Mouse (Mus musculus) midbrain, embryonic 16.5 days (tissue): Measurements from ENCODE around the gene Cobl. TPM values are rescaled to one million over a fixed set of nuclear protein-coding genes. Genes with fewer than 3 reads are reported as not detected.

Experiments
- ATAC-seq: fragments of 200-750 bp; cut with Nextera tagmentation; 2 replicates; pipeline ENCODE4 v1.8.0; 2017; ENCODE audit warnings: moderate TSS enrichment
- H3K27ac ChIP-seq: fragments of 300-500 bp; sonication (generic); 2 replicates; pipeline ENCODE4 v1.5.1; 2014; ENCODE audit warnings: mild to moderate bottlenecking, low read length, mixed read lengths
- H3K27me3 ChIP-seq: fragments of 300-500 bp; sonication (generic); 2 replicates; pipeline ENCODE4 v1.6.1; 2014; ENCODE audit warnings: low read depth, low read length, mixed read lengths; ENCODE audit not compliant: control insufficient read depth, insufficient read depth
- H3K36me3 ChIP-seq: fragments of 300-500 bp; sonication (generic); 2 replicates; pipeline ENCODE4 v1.6.1; 2014; ENCODE audit warnings: mild to moderate bottlenecking, low read length, moderate library complexity, mixed read lengths; ENCODE audit not compliant: control insufficient read depth, insufficient read depth
- H3K4me1 ChIP-seq: fragments of 300-500 bp; sonication (generic); 2 replicates; pipeline ENCODE4 v1.6.1; 2014; ENCODE audit warnings: mild to moderate bottlenecking, low read length, mixed read lengths; ENCODE audit not compliant: control insufficient read depth, insufficient read depth
- H3K4me2 ChIP-seq: fragments of 300-500 bp; sonication (generic); 2 replicates; pipeline ENCODE4 v1.6.1; 2014; ENCODE audit warnings: mild to moderate bottlenecking, low read length, mixed read lengths
- H3K4me3 ChIP-seq: fragments of 300-500 bp; sonication (generic); 2 replicates; pipeline ENCODE4 v1.5.1; 2014; ENCODE audit warnings: low read depth, mild to moderate bottlenecking, low read length, moderate library complexity, mixed read lengths
- H3K9ac ChIP-seq: fragments of 300-500 bp; sonication (generic); 2 replicates; pipeline ENCODE4 v1.6.1; 2014; ENCODE audit warnings: low read depth, low read length, mixed read lengths
- H3K9me3 ChIP-seq: fragments of 300-500 bp; sonication (generic); replicated peaks from 2 replicates; pipeline ENCODE4 v1.6.1; 2014; ENCODE audit warnings: mild to moderate bottlenecking, low read length, mixed read lengths; ENCODE audit not compliant: control insufficient read depth, poor library complexity, severe bottlenecking
- WGBS: fragments of 180-500 bp; shearing (Covaris S2); extraction: QIAGEN DNeasy Blood & Tissue Kit; methylation state at CpG from one replicate; pipeline ENCODE4 v1.1.7; 2014; 5-methylcytosine and 5-hydroxymethylcytosine counted together
- polyA plus RNA-seq: library from polyadenylated mRNA; unstranded; fragments of >200 nt; fragmentation: Nextera tagmentation; extraction: Ambion mirVana; gene quantifications from 2 replicates; pipeline ENCODE4 v1.2.1, GENCODE M21; 2015

Gene Cobl
- polyA plus RNA-seq, 1 experiment from 2014 or later: 18.3 TPM

DNA sequence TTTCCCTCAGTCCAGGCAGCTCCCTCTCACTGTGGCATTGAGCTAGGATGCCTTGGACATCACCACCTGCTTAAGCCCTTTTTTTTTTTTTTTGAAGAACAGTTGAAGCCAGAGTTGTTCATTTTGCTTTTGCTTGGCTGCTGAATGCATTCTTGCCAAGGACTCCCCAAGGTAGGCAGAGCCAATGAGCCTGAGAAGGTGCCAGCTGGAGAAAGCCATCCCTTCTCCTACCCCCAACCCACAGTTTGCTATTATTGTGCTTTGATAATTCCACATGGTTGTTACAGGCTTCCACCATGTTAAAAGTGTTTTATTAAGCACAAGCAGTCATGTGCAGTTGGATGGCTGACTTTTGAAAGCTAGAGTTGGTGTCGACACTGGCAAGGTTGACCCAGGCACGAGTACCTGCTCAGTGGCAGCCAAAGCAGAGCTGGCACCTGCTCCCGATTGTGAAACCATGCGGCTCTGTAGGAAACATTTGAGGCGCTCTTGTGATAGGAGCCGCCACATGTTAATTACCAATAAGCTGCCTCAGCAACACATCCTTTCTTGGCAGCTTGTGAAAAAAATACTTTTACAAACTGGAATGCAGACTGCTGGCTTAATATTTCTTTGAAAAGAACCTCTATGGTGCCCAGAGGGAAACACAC, 265.9 kb downstream of the Cobl start:
- Histone ChIP-seq H3K36me3 (no peaks in the 10 kb centered on the region), H3K4me3 (no peak overlapping the region), H3K9me3 (no peaks in the 10 kb centered on the region), H3K4me1 (no peaks in the 10 kb centered on the region), H3K9ac (no peak overlapping the region), H3K4me2 (no peak overlapping the region), H3K27me3 (no peaks in the 10 kb centered on the region), H3K27ac (no peak overlapping the region)
- WGBS: 82% methylated on average over 6 of the region's 6 CpGs
- ATAC-seq: no peak

DNA sequence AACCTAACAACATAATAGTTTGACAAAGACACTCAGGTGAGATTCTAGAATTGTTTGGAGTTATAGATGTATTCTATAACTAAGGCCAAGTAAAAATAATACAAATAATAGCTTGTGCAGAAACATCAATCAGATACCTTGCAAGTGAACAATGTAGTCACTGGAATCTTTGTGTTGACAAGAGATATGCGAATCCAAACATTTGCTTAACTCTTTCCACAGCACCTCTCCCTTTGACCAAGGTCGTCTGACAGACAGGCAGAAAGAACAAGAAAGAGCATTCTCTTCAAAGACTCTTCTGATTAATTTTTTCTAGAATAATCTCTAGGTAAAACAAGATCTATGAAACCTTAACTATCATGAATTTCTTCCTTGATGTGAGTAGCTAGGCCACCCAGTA, 266.7 kb downstream of the Cobl start:
- H3K9ac ChIP-seq: no peak overlapping the region
- no peak overlapping the region for H3K4me3 ChIP-seq
- ATAC-seq: no peak
- 79% methylated on average over 2 of the region's 2 CpGs for WGBS
- H3K27ac ChIP-seq: no peak overlapping the region
- H3K4me1 ChIP-seq: no peaks in the 10 kb centered on the region
- no peaks in the 10 kb centered on the region for H3K27me3 ChIP-seq
- no peak overlapping the region for H3K4me2 ChIP-seq
- no peaks in the 10 kb centered on the region for H3K36me3 ChIP-seq
- H3K9me3 ChIP-seq: no peaks in the 10 kb centered on the region

DNA sequence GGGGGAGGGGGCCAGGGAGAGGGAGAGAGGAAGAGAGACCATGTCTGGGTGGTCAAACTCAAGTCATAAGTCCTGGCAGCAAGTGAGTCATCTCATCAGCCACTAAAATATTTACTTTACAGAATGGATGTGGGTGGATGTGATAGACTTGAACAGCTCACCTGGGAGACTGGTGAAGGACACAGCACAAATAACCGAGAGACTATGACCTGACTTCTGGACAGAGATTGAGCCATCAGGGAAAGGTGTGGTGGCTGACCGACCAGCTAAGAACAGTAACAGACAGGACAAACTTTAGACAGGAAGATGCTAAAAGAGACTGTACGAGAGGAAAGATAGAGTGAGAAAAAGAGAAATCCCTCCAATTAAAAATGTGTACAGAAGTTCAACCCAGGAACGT, 267.2 kb downstream of the Cobl start:
- no peak for ATAC-seq
- no peak overlapping the region for H3K9ac ChIP-seq
- WGBS: 88% methylated on average over 4 of the region's 4 CpGs
- H3K4me2 ChIP-seq: no peak overlapping the region
- no peaks in the 10 kb centered on the region for H3K9me3 ChIP-seq
- no peaks in the 10 kb centered on the region for H3K4me1 ChIP-seq
- H3K27me3 ChIP-seq: no peaks in the 10 kb centered on the region
- H3K36me3 ChIP-seq: no peaks in the 10 kb centered on the region
- no peak overlapping the region for H3K4me3 ChIP-seq
- H3K27ac ChIP-seq: no peak overlapping the region

DNA sequence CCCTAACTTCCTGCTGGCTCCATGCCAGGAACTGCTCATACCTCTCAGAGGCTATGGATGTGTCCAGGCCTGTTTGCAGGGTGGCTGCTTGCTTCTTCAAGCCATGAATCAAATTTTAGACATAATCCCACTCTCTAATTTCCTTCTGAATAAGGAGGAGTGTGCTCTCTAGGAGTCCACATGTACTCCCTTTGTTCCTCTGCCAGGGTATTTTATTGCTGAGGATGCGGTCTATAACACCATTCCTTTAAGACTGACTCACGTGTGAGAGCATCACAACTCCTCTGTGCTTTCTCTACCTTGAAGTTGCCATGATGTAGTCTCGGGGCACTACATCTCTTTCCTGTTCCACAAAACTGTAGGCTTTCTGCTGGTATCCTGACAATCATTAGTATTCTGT, 269.4 kb downstream of the Cobl start:
- Histone ChIP-seq H3K27ac (no peak overlapping the region), H3K4me2 (no peak overlapping the region), H3K27me3 (no peaks in the 10 kb centered on the region), H3K9ac (no peak overlapping the region), H3K4me1 (no peaks in the 10 kb centered on the region), H3K9me3 (no peaks in the 10 kb centered on the region), H3K4me3 (no peak overlapping the region), H3K36me3 (no peaks in the 10 kb centered on the region)
- ATAC-seq: no peak
- 83% methylated on average over 3 of the region's 3 CpGs for WGBS

DNA sequence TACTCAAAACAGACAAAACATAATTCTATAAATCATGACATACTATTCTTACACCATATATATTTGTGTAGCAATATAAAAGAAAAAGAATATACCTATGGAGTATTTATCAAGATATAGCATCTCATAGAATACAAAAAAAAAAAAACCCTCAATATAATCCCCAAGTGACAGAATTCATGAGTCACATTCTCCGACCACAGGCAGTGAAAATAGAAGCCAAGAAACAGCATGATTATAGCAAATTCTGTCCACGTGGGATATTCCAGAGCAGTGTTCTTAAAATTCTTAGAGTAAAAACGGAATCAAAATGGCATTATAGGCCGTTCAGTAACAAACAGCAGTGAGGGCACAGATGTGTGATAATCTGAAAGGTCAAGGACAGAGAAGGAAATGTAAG, 271.4 kb downstream of the Cobl start:
- H3K4me3 ChIP-seq: no peak overlapping the region
- no peak overlapping the region for H3K9ac ChIP-seq
- 70% methylated on average over 4 of the region's 4 CpGs for WGBS
- no peaks in the 10 kb centered on the region for H3K27me3 ChIP-seq
- H3K4me2 ChIP-seq: no peak overlapping the region
- H3K4me1 ChIP-seq: no peaks in the 10 kb centered on the region
- ATAC-seq: no peak
- no peaks in the 10 kb centered on the region for H3K9me3 ChIP-seq
- no peak overlapping the region for H3K27ac ChIP-seq
- no peaks in the 10 kb centered on the region for H3K36me3 ChIP-seq

DNA sequence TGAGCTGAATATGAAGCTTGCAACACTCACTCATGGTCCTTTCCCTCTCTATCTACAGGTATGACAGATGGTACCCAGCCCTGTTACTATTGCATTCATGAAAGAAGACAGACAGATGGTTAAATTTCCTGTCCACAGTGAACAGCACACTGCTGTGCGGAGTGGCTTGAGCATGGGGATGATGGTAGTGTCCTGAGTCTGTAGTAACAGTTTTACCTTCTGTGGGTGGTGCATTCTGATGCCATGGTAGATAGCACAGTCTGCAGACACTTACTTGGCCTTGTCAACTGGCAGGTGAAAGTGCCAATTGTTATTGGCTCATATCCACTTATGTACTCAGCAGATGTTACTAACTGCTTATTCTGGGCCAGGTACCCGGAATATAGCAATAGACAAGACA, 273.4 kb downstream of the Cobl start:
- Histone ChIP-seq H3K27me3 (no peaks in the 10 kb centered on the region), H3K9ac (no peak overlapping the region), H3K4me2 (no peak overlapping the region), H3K36me3 (no peaks in the 10 kb centered on the region), H3K4me1 (no peaks in the 10 kb centered on the region), H3K4me3 (no peak overlapping the region), H3K9me3 (no peaks in the 10 kb centered on the region), H3K27ac (no peak overlapping the region)
- WGBS: 88% methylated on average over 2 of the region's 2 CpGs
- ATAC-seq: no peak

DNA sequence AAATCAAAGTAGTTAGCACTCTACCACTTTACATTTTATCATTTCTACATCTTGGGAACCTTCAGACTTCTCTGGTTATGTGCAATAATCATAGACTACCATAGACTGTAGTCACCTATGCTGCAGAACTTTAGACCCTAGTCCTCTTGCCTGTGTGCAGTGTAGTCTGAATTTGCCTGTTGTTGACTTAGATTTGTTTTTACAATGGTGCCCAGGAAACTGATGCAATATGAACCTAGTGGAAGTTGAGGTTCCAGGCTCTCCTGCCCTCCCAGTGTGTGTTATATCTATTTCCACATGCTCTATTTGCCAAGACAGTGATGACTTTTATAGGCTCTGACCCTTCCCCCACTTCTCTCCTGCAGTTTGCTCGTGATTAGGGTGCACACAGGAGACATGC, 274.3 kb downstream of the Cobl start:
- no peaks in the 10 kb centered on the region for H3K27me3 ChIP-seq
- 74% methylated on average over 1 of the region's 1 CpGs for WGBS
- H3K9me3 ChIP-seq: no peaks in the 10 kb centered on the region
- no peak for ATAC-seq
- no peak overlapping the region for H3K4me3 ChIP-seq
- H3K4me2 ChIP-seq: no peak overlapping the region
- no peaks in the 10 kb centered on the region for H3K36me3 ChIP-seq
- H3K9ac ChIP-seq: no peak overlapping the region
- H3K27ac ChIP-seq: no peak overlapping the region
- H3K4me1 ChIP-seq: no peaks in the 10 kb centered on the region
